Mouse (Mus musculus) layer of hippocampus, adult 9-10 months (tissue): Measurements from ENCODE around the gene Pir.

Experiments used
- DNase-seq: peaks from one replicate; pipeline ENCODE4 v3.0.0; 2022; ENCODE audit warnings: low spot score

The Pir gene

DNA sequence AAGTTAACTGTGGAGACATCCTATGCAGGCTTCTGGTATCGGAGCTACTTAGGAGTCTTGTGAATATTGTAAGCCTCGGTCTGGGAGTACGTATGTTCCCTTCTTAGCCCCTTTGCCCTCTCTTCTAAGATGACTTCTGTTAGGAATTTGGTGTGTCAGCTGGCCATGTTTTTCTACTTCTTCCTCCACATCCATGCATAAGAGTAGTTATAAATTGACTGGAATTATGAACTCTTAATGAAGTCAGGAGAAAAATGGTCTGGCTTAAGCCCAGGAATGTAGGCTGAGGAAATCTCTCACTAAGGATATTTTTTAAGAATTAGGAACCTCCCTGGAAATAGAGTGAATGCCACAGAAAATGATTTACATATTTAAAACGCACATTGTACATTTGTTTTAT is 69.4 kb downstream of the Pir start:
- no peak for DNase-seq

DNA sequence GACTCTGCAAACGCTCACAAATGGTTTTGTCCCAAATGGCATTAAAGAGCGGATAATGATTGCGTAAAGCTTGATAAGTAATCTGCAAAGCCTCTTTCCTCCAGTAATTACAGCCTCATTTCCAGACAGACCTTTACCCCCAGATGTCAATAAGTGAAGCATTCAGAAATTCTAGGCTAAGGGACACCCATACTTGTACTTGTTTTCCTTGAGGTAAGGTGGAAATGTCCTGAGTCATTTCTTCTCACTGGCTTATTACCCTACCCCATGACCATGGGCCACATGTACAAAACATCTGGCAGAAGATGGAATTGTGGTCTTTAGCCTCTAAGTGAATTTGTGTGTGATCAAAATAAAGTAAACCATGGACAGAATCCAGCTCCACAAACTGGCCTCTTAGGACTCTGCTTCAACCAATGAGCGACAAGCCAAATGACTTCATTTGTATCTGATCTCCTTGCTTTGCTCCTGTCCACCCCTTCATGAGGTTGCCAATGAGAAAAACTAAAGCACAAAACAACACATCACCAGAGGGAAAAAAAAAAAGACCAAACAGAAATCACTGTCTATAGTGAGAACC is 76.3 kb downstream of the Pir start:
- DNase-seq = no peak

DNA sequence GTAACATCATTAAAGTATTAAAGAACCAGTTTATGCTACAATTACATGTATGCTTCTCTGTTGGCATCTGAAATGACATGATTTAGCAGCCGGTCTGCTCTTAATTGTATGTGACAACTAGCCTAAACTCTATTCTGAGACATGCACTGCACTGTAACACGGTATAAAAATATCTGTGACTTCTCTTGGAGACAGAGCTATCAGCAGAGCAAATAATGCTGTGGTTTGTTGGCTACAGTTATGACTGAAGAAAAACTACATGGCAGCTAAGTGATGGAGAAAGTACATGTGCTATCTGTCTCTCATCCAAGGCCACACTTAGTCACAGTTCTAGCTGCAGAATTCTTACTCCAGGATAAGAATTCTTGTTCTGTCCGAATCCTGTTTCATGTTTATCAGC is 79.8 kb downstream of the Pir start:
- DNase-seq = no peak

DNA sequence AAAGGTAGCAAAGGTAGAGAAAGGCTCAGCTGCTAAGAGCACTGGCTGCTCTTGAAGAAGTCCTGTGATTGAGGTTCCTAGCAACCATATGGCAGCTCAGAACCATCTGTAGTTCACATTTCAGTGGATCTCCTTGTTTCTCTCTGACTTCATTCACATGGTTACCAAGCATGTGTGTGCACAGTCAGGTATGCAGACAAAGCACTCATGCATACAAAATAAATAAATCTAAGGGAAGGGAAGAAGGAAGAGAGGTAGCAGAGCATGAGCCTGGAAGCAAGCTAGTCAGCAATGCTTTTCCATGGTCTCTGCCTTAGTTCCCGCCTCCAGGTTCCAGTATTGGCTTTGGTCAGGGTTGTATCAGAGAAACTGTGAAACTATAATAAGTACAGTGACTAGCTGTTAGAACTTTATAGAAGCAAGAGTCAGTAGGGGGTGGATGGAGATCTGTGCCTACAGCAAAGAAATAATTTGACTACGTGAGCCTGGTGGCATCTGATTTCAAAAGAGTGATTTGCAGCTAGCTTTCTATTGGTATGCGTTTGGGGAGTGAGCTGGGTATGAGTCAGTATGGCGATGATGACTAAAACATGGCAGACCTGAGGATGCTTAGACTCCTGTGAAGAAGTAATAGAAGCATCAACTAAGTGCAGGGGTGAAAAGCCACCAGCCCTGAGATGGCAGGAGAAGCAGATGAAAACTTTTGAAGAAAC is 96.1 kb downstream of the Pir start:
- DNase-seq = no peak

DNA sequence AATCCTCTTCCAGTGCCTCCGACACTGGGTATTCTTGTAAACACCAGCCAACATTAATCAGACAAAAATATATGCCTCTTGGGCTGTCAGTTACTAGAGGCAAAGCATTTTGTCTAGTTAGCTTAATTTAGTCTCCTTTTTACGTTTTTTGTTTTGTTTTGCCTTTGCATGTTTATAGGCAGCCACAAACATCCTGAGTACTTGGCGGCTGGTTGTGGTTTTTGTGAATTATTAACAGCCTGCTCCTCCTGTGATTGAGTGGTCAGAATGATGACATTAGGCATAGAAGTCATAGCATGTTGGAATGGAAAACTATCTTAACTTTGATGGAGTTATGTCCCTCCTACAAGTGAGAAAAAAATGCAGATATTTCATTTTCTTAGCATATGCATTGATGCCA is 101.4 kb downstream of the Pir start:
- DNase-seq = no peak

DNA sequence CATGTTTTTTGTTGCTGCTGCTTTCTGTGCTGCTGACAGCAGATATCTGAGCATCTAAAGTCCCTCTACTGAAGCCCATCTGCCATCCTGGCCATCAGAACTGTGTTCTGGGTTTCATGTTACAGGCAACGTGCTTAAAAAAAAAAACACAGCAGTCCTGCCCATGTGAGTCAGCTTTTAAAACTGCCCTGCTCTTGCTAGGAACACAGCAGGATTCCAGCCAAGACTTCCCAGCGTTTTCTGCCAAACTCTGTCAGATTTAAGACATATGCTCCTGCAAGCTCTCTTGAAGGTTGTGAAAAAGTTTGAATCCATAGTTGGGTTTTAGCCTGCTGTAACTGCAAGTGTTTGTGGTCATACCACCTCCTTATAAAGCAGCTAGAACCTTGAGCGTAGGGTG is 103.9 kb downstream of the Pir start, which contains the start of gene Vegfd:
Vegfd (plus strand) TSS at position 298 of the 400 bp plus-strand sequence.
- DNase-seq = no peak

DNA sequence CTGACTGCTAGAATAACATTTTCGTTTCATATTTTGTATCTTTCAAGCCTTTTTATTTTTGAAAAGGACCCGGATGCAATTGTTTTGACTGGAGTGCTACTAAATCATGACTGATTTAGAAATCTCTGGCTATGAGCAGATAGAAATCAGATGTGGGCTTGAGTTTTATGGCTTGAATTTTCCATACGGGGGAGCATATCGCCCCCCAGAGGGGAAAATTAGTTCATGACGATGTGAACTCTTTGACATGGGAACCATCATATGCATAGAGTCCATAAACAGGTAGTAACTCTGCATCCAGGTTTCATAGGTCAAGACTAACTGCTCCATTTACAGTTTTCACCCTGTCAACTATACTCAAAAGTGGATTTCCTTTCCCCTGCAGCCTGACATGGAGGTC is 105.4 kb downstream of the Pir start:
- DNase-seq = no peak

DNA sequence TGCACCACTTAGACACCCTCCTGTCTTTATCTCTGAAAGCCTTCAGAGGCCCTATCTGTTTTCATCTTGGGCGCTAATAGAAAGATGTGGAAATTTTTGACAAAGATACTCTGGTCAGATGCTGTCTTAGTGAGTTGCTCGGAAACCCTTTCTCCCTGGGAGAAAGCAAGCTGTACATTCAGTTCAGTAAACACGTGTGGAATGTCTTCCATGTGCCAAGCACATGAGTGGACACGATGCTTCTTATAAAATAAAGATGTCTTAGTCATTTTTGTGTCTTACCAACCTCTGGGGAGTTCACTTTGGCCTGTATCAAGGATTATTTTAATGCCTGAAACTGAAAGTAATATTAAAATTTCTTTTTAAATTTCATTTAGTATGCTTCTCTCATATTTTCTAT is 110.5 kb downstream of the Pir start:
- DNase-seq = no peak

DNA sequence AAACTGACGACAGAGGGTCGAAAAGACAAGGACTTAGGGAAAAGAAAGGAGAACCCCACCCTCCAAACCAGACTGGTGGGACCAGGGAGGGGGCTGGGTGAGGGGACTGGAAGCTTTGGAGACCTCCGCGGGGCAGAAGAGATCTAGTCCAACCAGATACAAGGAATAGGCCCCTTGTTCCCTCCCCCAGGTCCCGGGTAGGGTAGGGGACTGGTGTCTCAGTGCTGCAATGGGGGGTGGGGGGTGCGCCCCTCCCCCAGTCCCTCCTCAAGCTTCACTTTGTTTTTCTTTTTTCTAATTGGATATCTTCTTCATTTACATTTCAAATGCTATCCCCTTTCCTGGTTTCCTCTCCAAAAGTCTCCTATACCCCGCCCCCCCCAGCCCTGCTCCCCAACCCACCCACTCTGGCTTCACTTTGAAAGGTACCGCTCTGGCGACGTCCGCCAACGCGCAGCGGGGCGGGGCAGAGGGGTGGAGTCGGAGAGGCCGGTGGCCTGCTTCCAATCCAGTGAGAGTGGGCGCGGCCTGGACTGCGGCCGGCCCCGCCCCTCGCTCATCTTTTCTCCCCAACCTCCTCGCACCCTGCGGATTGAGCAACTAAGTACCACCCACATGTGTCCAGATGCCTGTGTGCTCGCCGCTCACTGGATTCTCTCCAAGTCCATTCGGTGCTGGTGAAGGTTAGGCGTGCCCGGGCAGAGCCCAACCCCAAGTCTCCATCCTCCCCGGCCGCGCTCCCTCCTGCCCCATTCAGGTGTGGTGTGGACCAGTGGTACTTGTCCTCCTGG is 112.6 kb downstream of the Pir start:
- no peak for DNase-seq

DNA sequence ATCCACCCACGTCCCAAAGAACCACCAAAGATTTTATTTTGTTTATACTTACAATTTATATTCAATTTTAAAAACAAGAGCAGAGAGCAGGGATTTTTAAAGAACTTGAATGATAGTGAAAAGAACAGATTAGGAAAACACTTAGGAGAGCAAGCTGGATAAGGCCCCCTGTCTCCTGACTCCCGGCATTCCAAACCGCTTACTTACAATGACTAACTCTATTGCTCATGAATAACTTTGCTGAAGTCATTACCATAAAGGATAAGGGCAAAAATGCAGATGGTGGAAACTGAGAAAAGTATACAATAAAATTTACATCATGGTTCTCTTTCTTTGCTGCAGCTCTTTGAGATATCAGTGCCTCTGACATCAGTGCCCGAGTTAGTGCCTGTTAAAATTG is 124.9 kb downstream of the Pir start:
- DNase-seq = no peak

DNA sequence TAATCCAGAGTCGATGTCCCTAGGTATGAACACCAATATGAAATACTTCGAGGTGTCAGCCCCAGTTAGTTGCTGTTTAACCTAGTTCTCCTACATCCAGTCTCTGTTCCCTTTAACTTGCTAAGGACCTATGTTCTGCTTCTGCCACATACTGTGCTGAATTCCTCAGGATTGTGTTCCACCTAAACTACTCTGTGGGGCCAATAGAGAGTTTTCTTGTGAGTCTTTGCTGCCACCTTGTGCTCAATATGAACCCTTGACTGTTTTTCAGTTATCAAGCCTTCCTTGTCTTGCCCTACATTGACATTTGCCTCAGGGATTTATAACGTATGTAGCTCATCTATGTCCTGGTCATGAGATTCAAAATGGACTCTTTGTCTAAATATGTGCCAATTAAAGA is 129.3 kb downstream of the Pir start:
- no peak for DNase-seq

DNA sequence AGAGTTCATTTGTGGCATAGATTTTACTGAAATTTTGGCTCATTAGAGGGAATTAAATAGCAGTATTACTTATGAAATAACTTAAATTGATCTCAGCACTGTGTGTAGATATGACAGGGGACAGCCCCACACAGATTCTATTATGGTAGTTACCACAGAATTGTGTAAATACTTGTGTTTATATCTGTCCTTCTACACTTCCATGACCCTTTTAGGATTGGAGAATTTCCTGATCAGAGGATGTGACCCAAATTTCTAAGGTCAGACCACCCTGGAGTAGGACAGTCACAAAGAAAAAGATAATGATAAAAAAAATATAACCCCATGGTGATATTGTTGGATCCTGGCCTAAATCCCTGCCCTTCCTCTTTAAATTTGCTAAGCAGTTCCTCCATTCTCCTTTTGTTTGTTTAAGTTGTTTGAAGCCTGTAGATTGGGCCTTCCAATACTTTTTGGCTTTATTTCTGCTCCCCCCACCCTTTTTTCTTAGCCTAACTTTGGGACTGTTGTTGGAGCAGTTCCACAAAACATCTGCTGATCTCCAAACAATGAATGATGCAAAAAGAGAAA is 136.0 kb downstream of the Pir start:
- no peak for DNase-seq

DNA sequence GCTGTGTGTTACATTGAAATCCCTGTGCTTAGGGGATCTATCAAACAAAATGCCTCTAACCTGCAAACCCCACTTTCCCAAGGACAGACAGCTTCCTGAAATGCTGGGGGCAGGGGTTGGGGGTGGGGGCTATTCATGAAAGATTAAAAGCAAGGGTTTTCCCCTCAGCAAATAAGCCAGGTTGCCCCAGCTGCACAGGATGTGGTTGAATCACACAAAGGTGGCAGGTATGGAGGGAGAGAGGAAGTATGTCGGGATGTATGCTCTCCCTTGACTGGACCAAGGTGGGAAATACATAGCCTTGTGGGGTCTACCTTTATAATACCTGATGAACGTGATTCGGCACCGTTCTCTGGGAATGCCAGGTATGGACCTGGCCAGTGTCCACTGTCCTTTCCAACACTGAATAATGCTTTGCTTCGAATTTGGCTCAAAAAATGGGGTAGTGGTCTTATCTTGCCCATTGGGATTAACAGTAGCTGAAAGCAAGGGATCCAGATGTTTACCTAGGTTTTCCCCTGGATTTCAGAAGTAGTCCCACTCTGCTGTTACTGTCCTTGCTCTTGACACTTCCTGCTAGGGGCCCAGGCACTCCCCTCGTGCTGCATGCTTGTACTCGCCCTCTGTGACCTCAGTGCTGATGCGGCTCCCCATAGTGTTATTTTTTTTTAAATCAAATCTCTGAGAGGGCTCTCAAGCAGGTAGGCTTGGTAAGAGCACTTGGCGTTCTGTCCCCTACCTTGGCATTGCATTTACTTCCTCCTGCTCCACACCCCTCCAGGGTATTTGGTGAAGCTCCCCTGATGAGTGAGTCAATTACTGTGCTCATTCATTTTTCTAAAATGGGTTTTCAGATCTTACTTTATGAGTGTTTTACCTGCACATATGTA is 137.2 kb downstream of the Pir start:
- no peak for DNase-seq

DNA sequence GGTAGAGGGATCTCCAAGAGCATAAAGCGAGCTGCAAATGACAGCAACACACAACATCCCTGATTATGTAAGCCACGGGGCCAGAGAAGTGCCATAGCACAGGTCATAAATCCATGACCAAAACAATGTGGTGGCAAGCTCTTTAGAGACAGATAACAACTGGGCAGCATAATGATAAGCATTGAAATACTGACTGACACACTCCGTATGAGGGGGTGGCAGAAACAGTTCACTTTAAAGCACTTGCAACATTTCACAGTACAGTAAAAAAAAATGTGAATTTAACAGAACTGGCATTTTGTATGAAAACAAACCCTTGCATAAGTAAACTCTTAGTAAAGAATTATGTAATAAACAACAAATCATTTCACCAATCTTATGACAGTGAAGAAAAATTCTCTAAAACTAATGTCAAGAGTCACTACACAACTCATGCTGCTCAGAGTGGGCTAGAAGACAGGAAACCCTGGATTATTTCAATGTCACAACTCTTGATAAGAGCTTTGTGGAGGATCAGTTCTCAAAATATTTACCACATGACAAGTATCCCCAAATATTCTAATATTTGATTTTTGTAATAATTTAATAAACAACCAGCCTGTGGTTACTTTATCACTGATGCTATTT is 139.2 kb downstream of the Pir start:
- no peak for DNase-seq

DNA sequence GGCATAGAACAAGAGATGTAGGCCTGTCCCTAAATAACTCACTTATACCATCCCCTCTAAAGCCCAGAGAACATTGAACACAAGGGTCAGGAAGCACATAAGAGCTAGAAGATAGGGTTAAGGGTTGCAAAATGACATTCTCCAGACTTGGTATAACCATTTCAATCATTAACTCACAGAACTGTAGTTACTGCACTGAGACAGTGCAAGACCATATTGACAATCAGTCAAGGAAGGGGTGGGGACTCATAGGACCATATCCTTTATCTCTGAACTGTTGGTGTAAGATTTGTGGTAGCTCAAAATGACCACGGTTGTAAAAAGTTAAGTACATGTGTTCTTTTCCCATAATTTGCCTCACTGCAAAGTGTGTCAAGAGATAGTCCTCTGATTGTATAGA is 141.4 kb downstream of the Pir start:
- DNase-seq = no peak

DNA sequence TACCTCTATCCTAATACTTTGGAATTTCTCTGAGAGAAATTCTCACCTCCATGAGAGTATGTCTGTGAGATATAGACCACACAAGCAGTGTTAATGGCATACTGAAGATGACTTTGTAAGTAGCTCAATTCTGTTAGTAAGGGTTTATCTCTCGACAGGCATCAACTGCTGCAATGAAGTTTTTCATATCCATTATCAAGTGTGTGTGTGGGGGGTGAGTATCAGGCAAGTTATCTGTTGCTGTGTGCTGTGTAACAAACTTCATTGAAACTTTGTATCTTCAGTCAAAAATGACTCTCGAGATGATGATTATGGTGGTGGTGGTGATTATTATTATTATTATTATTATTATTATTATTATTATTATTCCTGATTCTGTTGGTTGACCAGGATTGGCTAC is 147.6 kb downstream of the Pir start:
- no peak for DNase-seq

DNA sequence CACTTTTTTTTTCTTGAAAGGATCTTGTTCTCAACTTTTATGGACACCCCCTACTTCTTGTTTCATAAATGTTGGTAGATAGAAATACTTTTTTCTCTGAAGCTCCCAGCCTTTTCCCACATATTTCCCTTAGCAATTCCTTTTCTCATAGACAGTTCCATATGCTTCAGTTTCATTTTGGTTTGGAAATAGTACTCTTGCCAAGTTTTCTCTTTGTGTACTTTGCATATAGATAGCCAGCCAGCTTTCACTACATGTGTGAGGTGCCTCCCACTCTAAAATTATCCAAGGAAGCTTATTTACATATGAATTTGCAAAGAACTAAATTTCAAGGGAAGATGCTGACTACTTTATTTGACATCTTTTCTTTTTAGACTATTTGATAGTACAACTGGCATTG is 148.8 kb downstream of the Pir start:
- no peak for DNase-seq

DNA sequence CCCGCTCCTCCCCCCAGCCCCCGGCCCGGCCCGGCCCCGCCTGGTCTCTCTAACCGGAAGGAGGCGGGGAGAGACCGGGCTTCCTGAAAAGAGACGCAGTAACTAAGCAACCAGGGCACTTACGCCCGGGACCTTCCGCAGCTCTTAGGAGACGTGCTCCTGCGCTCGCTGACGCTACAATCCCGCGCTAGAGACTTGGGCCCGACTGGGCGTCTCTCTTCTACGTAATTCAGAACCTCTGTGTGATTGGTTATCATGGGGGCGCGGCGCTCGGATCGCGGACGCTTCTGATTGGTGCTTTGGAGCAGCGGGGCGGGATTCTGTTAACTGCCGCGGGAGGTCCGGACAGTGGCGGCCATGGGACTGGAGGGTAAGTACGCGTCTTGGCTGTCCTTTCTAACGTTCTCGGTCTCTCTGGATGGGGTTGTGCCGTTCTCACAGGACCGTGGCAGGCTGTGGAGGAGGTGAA is 150.3 kb downstream of the Pir start, which contains the start of gene Piga:
Piga (plus strand) TSS at position 317 of the 469 bp plus-strand sequence.
- DNase-seq = peak; percentile 76

DNA sequence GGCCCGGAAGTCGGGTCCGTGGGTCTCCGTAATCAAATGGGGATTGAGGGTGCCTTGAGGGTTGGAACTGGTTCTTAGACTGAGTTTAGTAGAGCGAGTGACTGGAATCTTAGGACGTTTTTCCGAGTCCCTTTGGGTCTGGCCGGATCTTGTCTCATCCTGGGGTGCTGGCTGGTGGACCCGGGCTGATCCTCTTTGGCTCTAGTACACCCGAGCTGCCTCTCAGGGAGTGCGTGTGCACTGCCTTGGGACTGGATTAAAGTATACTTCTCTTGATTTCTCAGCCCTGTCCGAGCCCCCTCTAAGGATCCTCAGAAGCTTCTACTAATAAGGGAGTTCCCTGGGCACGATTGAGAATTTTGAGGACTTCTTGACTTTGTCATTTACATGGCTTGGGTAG is 150.8 kb downstream of the Pir start:
- DNase-seq = no peak

DNA sequence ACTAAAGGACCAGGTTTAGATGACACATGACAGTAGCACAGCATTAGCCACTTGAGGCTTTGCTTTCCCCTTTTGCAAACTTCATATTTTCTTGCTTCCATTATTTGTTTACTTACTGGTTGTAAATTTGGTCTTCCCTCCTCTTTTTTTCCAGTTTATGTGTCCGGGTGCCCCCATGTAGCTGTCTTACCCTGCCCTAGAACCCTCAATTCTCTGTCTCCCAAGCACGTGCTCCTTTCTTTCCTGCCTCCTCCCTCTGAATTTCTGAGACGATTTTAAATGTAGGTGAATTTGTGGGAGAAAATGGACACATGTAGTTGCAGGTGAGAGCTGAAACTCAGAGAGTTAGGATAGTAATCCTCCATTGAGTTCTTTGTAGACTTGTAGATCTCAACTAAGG is 151.3 kb downstream of the Pir start:
- no peak for DNase-seq
